Mouse (Mus musculus) intestine, postnatal 0 days (tissue): Measurements from ENCODE around the gene Evpl. TPM values are rescaled to one million over a fixed set of nuclear protein-coding genes. Genes with fewer than 3 reads are reported as not detected.

Experiments used
- ATAC-seq: fragments of 200-750 bp; cut with Nextera tagmentation; 2 replicates; pipeline ENCODE4 v1.8.0; 2017; ENCODE audit warnings: mild to moderate bottlenecking, moderate TSS enrichment, moderate library complexity
- H3K27ac ChIP-seq: fragments of 300-500 bp; sonication (generic); 2 replicates; pipeline ENCODE4 v1.5.1; 2014; ENCODE audit warnings: mild to moderate bottlenecking, low read depth, low read length, moderate library complexity
- H3K27me3 ChIP-seq: fragments of 300-500 bp; sonication (generic); replicated peaks from 2 replicates; pipeline ENCODE4 v1.6.1; 2014; ENCODE audit warnings: low read length, mixed read lengths; ENCODE audit not compliant: control insufficient read depth, insufficient read depth
- H3K36me3 ChIP-seq: fragments of 300-500 bp; sonication (generic); 2 replicates; pipeline ENCODE4 v1.6.1; 2014; ENCODE audit warnings: mild to moderate bottlenecking, moderate library complexity; ENCODE audit not compliant: control insufficient read depth, insufficient read depth
- H3K4me1 ChIP-seq: fragments of 300-500 bp; sonication (generic); replicated peaks from 2 replicates; pipeline ENCODE4 v1.6.1; 2014; ENCODE audit warnings: antibody characterized with exemption, low read length, mixed read lengths; ENCODE audit not compliant: control insufficient read depth, insufficient read depth
- H3K4me2 ChIP-seq: fragments of 300-500 bp; sonication (generic); replicated peaks from 2 replicates; pipeline ENCODE4 v1.6.1; 2014; ENCODE audit warnings: low read depth, mild to moderate bottlenecking, moderate library complexity
- H3K4me3 ChIP-seq: fragments of 300-500 bp; sonication (generic); 2 replicates; pipeline ENCODE4 v1.5.1; 2014; ENCODE audit warnings: low read depth, low read length
- H3K9ac ChIP-seq: fragments of 300-500 bp; sonication (generic); 2 replicates; pipeline ENCODE4 v1.6.1; 2014; ENCODE audit warnings: mild to moderate bottlenecking, low read depth, low read length
- H3K9me3 ChIP-seq: fragments of 300-500 bp; sonication (generic); 2 replicates; pipeline ENCODE4 v1.6.1; 2016; ENCODE audit warnings: mixed run types; ENCODE audit not compliant: control insufficient read depth
- CTCF ChIP-seq: sonication (generic); IDR thresholded peaks from 2 replicates; pipeline ENCODE4 v1.5.1; 2016; ENCODE audit warnings: low read depth, mild to moderate bottlenecking, control low read depth, antibody characterized with exemption, moderate library complexity
- WGBS: fragments of 180-500 bp; shearing (Covaris S2); extraction: QIAGEN DNeasy Blood & Tissue Kit; methylation state at CpG from one replicate; pipeline ENCODE4 v1.1.7; 2014; 5-methylcytosine and 5-hydroxymethylcytosine counted together
- polyA plus RNA-seq: library from polyadenylated mRNA; unstranded; fragments of >200 nt; fragmentation: Nextera tagmentation; extraction: Ambion mirVana; gene quantifications from 2 replicates; pipeline ENCODE4 v1.2.1, GENCODE M21; 2015

Evpl gene
- polyA plus RNA-seq, 1 experiment from 2014 or later = 1.2 TPM

DNA sequence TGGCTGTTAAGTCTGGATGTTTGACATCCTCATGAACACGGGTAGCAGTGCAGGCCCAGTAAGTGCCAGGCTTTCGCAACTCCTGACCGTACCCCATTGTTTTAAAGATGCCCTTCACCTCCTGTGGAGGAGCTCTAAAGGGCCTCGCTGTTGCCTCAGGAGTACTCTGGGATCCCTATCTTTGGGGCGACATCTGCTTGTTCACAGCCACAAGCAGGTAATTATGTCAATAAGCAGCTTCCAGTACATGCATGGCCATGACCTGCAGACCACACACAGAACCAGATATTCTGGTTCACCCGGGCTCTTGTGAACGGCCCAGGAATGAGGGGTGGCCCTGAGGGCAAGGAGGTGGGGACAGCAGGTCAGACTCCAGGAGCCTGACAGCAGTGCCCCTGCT lies 22.4 kb upstream of the Evpl start:
- Histone ChIP-seq H3K9me3 (no peaks in the 10 kb centered on the region), H3K4me3 (no peak overlapping the region), H3K27ac (peak overlapping the region; percentile 62; the same call in 1 of the 2 replicates), H3K9ac (no peak overlapping the region), H3K4me1 (no peaks in the 10 kb centered on the region; the same call in 1 of the 2 replicates), H3K36me3 (peaks cover 83% of the 10 kb centered on the region), H3K27me3 (no peaks in the 10 kb centered on the region), H3K4me2 (no peak overlapping the region)
- no peak for ATAC-seq
- TF ChIP-seq CTCF = no peak
- WGBS = 64% methylated on average over 7 of the region's 7 CpGs

- Histone ChIP-seq H3K4me1 (no peaks in the 10 kb centered on the region; the same call in 1 of the 2 replicates), H3K36me3 (peaks cover 84% of the 10 kb centered on the region), H3K9me3 (no peaks in the 10 kb centered on the region), H3K9ac (peak overlapping the region; percentile 17; the same call in 1 of the 2 replicates), H3K4me2 (no peak overlapping the region), H3K27ac (peak overlapping the region; percentile 57), H3K4me3 (no peak overlapping the region), H3K27me3 (no peaks in the 10 kb centered on the region)
- no peak for TF ChIP-seq CTCF
- 55% methylated on average over 8 of the region's 8 CpGs for WGBS
- ATAC-seq = peak; percentile 52
These were observed 21.6 kb upstream of the Evpl start for GRCm38 (mm10) chr11:116259461-116259860.

DNA sequence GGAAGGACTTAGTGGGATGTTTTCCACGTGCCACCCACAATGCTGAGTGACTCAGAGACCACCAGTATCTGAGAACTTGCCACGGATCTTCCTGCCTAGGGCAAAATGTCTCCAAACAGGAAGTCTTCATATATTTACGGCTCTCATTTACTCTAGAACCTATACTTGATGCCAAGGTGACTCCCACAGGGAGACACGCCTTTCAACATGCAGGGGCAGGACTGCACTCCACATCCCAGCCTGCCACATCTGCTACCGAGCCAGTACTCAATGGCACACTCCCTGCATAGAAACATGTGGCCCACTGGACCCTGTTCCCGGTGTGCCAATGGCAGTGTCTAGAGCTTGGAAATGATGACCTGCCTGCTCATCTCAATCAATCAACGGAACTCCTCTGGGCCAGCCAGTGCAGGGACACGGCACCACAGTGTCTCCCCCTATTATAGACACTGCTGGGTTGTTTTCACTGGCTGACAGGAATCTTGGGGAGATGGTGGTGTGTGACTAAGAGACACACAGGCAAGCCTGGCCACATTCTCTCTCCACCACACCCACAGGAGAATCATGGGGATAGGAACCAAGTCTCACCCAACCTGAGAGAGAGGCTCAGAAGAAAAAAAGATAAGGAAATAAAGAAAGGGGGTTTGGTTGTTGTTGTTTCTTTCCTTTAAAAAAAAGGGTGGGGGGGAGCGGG lies 18.3 kb upstream of the Evpl start:
- no peak overlapping the region for H3K4me2 ChIP-seq
- no peak for TF ChIP-seq CTCF
- no peak for ATAC-seq
- no peaks in the 10 kb centered on the region for H3K9me3 ChIP-seq
- peaks cover 84% of the 10 kb centered on the region for H3K36me3 ChIP-seq
- no peaks in the 10 kb centered on the region; the same call in 1 of the 2 replicates for H3K4me1 ChIP-seq
- H3K27ac ChIP-seq = no peak overlapping the region
- WGBS = 78% methylated on average over 9 of the region's 9 CpGs
- H3K27me3 ChIP-seq = no peaks in the 10 kb centered on the region
- H3K9ac ChIP-seq = no peak overlapping the region
- H3K4me3 ChIP-seq = no peak overlapping the region

DNA sequence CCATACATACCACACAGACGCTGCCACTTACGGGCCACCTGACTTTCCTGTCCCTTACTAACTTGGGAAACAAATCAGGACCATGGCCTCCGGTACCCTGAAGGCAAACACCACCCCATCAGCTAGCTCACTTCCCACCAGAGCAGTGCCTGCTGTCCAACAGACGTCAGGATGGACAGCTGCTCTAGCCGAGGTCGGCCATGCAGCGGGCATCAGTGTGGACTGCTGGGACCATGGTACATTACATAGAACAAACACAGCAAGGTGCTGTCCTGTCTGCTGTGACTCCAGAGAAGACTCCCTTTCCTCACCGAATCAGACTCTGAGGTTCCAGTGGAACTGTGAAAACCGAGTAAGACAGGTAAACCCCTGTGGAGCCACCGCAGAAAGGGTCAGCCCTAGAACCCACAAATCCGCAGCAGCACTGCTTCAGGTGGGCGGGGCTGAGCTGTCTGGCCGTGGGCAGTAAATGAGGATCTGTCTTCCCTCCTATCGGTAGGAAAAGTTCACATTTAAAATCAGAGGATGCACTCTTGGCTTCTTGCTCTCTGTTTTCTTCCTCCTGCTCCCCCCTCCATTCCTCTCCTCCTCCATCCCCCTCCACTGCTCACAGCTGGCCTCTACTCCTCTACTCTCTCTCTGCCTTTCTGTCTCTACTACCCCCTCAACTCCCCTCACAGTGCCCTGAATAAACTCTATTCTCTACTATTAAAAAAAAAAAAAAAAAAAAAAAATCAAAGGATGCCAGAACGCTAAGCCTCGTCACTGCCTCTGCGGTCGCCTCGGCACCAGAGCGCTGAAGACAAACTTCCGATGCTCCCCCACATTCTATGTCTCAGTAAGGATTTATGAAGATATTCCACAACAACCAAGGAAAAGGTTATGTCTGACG lies 17.5 kb upstream of the Evpl start:
- H3K4me3 ChIP-seq = no peak overlapping the region
- ATAC-seq = no peak
- TF ChIP-seq CTCF = no peak
- peaks cover 86% of the 10 kb centered on the region for H3K36me3 ChIP-seq
- WGBS = 79% methylated on average over 22 of the region's 22 CpGs
- H3K9ac ChIP-seq = no peak overlapping the region
- peak overlapping the region; percentile 50 for H3K27ac ChIP-seq
- H3K27me3 ChIP-seq = no peaks in the 10 kb centered on the region
- no peak overlapping the region for H3K4me2 ChIP-seq
- H3K4me1 ChIP-seq = no peaks in the 10 kb centered on the region; the same call in 1 of the 2 replicates
- H3K9me3 ChIP-seq = no peaks in the 10 kb centered on the region

GRCm38 (mm10) chr11:116254627-116255026 lies 16.8 kb upstream of the Evpl start:
- Histone ChIP-seq H3K27ac (peak overlapping the region; percentile 50), H3K4me2 (no peak overlapping the region)

GRCm38 (mm10) chr11:116253076-116253600 lies 15.3 kb upstream of the Evpl start:
- ATAC-seq = no peak
- no peak overlapping the region for H3K4me2 ChIP-seq
- no peak overlapping the region for H3K9ac ChIP-seq
- peaks cover 93% of the 10 kb centered on the region for H3K36me3 ChIP-seq
- no peak overlapping the region for H3K27ac ChIP-seq
- no peaks in the 10 kb centered on the region for H3K9me3 ChIP-seq
- H3K27me3 ChIP-seq = no peaks in the 10 kb centered on the region
- WGBS = 85% methylated on average over 3 of the region's 3 CpGs
- no peak for TF ChIP-seq CTCF
- H3K4me3 ChIP-seq = no peak overlapping the region
- H3K4me1 ChIP-seq = no peaks in the 10 kb centered on the region

More at GRCm38 (mm10) chr11:116254627-116255026, 16.8 kb upstream of the Evpl start:
- no peaks in the 10 kb centered on the region; the same call in 1 of the 2 replicates for H3K4me1 ChIP-seq
- WGBS = 61% methylated on average over 9 of the region's 9 CpGs
- H3K4me3 ChIP-seq = no peak overlapping the region
- H3K27me3 ChIP-seq = no peaks in the 10 kb centered on the region
- H3K36me3 ChIP-seq = peaks cover 87% of the 10 kb centered on the region
- ATAC-seq = no peak
- TF ChIP-seq CTCF = no peak
- H3K9me3 ChIP-seq = no peaks in the 10 kb centered on the region
- H3K9ac ChIP-seq = no peak overlapping the region
